11 mouse cellular contexts compared by ENCODE assay signal in genomic region chr5:114795231-114795630, GRCm38 (mm10). TPM values are rescaled to one million over a fixed set of nuclear protein-coding genes. Genes with fewer than 3 reads are reported as not detected.
DNase-seq lines count a peak whose midpoint lies in the region; ATAC-seq and TF ChIP-seq lines count a peak whose summit lies in the region.
"Had no signal": no experiment of that assay in that cellular context is flagged by ENCODE, and none has a peak within 500 bp of the region (broad histone marks: within the 10 kb centered on the region; RNA-seq: fewer than 3 reads in every experiment).

No protein-coding gene starts in this region.

- no peak for TF ChIP-seq CTCF in lung, adult 2 months (IDR thresholded peaks at IDR 0.05; ENCODE audit: insufficient read depth, low read length)

- H3K27ac ChIP-seq in lung, embryonic 16.5 days (ENCODE audit: low read length) = 0 out of 2 replicates have a peak overlapping the region, but pooled peaks have one; percentile 15
- H3K27ac ChIP-seq in neural tube, embryonic 13.5 days (replicated peaks) = peak overlapping the region; percentile 49; the same call in 1 of the 2 replicates

- intact Hi-C loops in gastrocnemius, postnatal 14 days (cut with DNase I; ENCODE audit: low total_unique reads) = no loop called here

- 37% methylated on average over 9 of the region's 9 CpGs for WGBS in lung, embryonic 16.5 days
- WGBS in lung, adult 2 months = 40% methylated on average over 9 of the region's 9 CpGs
- 28% methylated on average over 9 of the region's 9 CpGs for WGBS in neural tube, embryonic 13.5 days

- H3K9me3 ChIP-seq in lung, embryonic 16.5 days (ENCODE audit: control insufficient read depth, low read length) = no peaks in the 10 kb centered on the region
- H3K9me3 ChIP-seq in neural tube, embryonic 13.5 days = no peaks in the 10 kb centered on the region

- H3K4me1 ChIP-seq in lung, embryonic 16.5 days (replicated peaks; ENCODE audit: control insufficient read depth, insufficient read depth, low read length) = peaks cover 28% of the 10 kb centered on the region
- H3K4me1 ChIP-seq in lung, adult 2 months (ENCODE audit: control insufficient read depth, insufficient read depth, low read length) = peaks cover 21% of the 10 kb centered on the region
- H3K4me1 ChIP-seq in neural tube, embryonic 13.5 days (replicated peaks) = peaks cover 22% of the 10 kb centered on the region

- no peaks in the 10 kb centered on the region for H3K27me3 ChIP-seq in lung, embryonic 16.5 days (ENCODE audit: control insufficient read depth, insufficient read depth, low read depth, low read length)
- no peaks in the 10 kb centered on the region for H3K27me3 ChIP-seq in neural tube, embryonic 13.5 days

- peaks cover 39% of the 10 kb centered on the region for H3K36me3 ChIP-seq in lung, embryonic 16.5 days (ENCODE audit: control insufficient read depth, insufficient read depth, low read length)
- peaks cover 69% of the 10 kb centered on the region for H3K36me3 ChIP-seq in neural tube, embryonic 13.5 days

- no peak overlapping the region for H3K4me3 ChIP-seq in lung, embryonic 16.5 days (ENCODE audit: low read length)
- H3K4me3 ChIP-seq in lung, adult 2 months (replicated peaks; ENCODE audit: extremely low read depth, low read depth, low read length) = no peak overlapping the region
- H3K4me3 ChIP-seq in neural tube, embryonic 13.5 days = no peak overlapping the region

- no peak for TF ChIP-seq POLR2A in lung, adult 2 months (IDR thresholded peaks at IDR 0.05; ENCODE audit: borderline replicate concordance, extremely low read depth, low read depth, low read length)

- DNase-seq in cerebellum, adult 18-20 months = peak; percentile 55
- DNase-seq in cerebellum, adult 11 months = no peak
- DNase-seq in lung, adult 2 months = no peak
- peak; percentile 45 for DNase-seq in embryo, embryonic 11 days
- DNase-seq in spleen, postnatal 36 days (ENCODE audit: low spot score in 2 of 2) = no peak
- no peak for DNase-seq in gastrocnemius, postnatal 14 days
- DNase-seq: heart, postnatal 10 days; lung, embryonic 14.5 days had no signal

- no peak overlapping the region for H3K4me2 ChIP-seq in lung, embryonic 16.5 days (ENCODE audit: low read depth, low read length)
- H3K4me2 ChIP-seq in neural tube, embryonic 13.5 days = no peak overlapping the region
- H3K4me2 ChIP-seq: lung, embryonic 14.5 days had no signal

- H3K9ac ChIP-seq in lung, embryonic 16.5 days (ENCODE audit: low read length) = no peak overlapping the region
- H3K9ac ChIP-seq in neural tube, embryonic 13.5 days = peak overlapping the region; percentile 38; the same call in 1 of the 2 replicates
- H3K9ac ChIP-seq: lung, embryonic 14.5 days had no signal

- no peak for ATAC-seq in lung, embryonic 16.5 days (ENCODE audit: low read depth)
- ATAC-seq in neural tube, embryonic 13.5 days (ENCODE audit: low read depth) = no peak

RNA-seq across cellular contexts. Expression of gene Git2, which starts 19.9 kb away (rescaled TPM):
- polyA plus RNA-seq in lung, embryonic 16.5 days (2015; fragmentation: Nextera tagmentation; extraction: Ambion mirVana) = 57.4 and 59.0 TPM in 2 replicates
- polyA plus RNA-seq in lung, adult 2 months (2012; rRNA removed) = 97.6 and 105 TPM in 2 replicates
- 47.5 and 52.1 TPM in 2 replicates for polyA plus RNA-seq in neural tube, embryonic 13.5 days (2015; fragmentation: Nextera tagmentation; extraction: Ambion mirVana)
- 10 to 100 TPM; 19.8 to 25.8 TPM for total RNA-seq in gastrocnemius, postnatal 14 days (2021)

RNA-seq across cellular contexts. Expression of gene Ankrd13a, which starts 20.8 kb away (rescaled TPM):
- polyA plus RNA-seq in lung, embryonic 16.5 days (2015; fragmentation: Nextera tagmentation; extraction: Ambion mirVana) = 31.2 and 43.1 TPM in 2 replicates
- 92.1 and 104 TPM in 2 replicates for polyA plus RNA-seq in lung, adult 2 months (2012; rRNA removed)
- 50.3 and 52.0 TPM in 2 replicates for polyA plus RNA-seq in neural tube, embryonic 13.5 days (2015; fragmentation: Nextera tagmentation; extraction: Ambion mirVana)
- 10 to 100 TPM; 29.9 to 30.1 TPM for total RNA-seq in gastrocnemius, postnatal 14 days (2021)

RNA-seq across cellular contexts. Expression of gene 1500011B03Rik, which starts 28.0 kb away (rescaled TPM):
- polyA plus RNA-seq in lung, embryonic 16.5 days (2015; fragmentation: Nextera tagmentation; extraction: Ambion mirVana) = 70.6 and 70.9 TPM in 2 replicates
- 16.7 and 26.0 TPM in 2 replicates for polyA plus RNA-seq in lung, adult 2 months (2012; rRNA removed)
- 243 and 266 TPM in 2 replicates for polyA plus RNA-seq in neural tube, embryonic 13.5 days (2015; fragmentation: Nextera tagmentation; extraction: Ambion mirVana)
- 10 to 100 TPM in 1 of 2 experiments, 1 to 10 TPM in 1; 9.4 to 10.5 TPM for total RNA-seq in gastrocnemius, postnatal 14 days (2021)

RNA-seq across cellular contexts. Expression of gene 4930519G04Rik, which starts 58.2 kb away (rescaled TPM):
- polyA plus RNA-seq in lung, embryonic 16.5 days (2015; fragmentation: Nextera tagmentation; extraction: Ambion mirVana) = not detected in 2 replicates
- not detected in 2 replicates for polyA plus RNA-seq in lung, adult 2 months (2012; rRNA removed)
- polyA plus RNA-seq in neural tube, embryonic 13.5 days (2015; fragmentation: Nextera tagmentation; extraction: Ambion mirVana) = not detected in 2 replicates
- not detected for total RNA-seq in gastrocnemius, postnatal 14 days (2021)
- total RNA-seq: heart, postnatal 10 days had no signal
- polyA plus RNA-seq: lung, embryonic 14.5 days; stomach, embryonic 14.5 days had no signal

Comparison
In these comparisons a context has a peak if more than half of its experiments do, and no peak if none do; other contexts are left out.
1. DNase-seq: peak in cerebellum, adult 18-20 months (2 of 2) and embryo, embryonic 11 days (single experiment); none in cerebellum, adult 11 months (single experiment), lung, adult 2 months (single experiment), spleen, postnatal 36 days (0 of 2) and gastrocnemius, postnatal 14 days (single experiment).